Comparison of ENCODE assay signal across 17 mouse cellular contexts in genomic region chr3:98389305-98389704, GRCm38 (mm10). TPM values are rescaled to one million over a fixed set of nuclear protein-coding genes. Genes with fewer than 3 reads are reported as not detected.
DNase-seq lines count a peak whose midpoint lies in the region; ATAC-seq and TF ChIP-seq lines count a peak whose summit lies in the region.
"Had no signal": no experiment of that assay in that cellular context is flagged by ENCODE, and none has a peak within 500 bp of the region (broad histone marks: within the 10 kb centered on the region; RNA-seq: fewer than 3 reads in every experiment).

No protein-coding gene starts in this region.

- WGBS in heart, embryonic 13.5 days, result 53% methylated on average over 3 of the region's 3 CpGs
- WGBS in kidney, postnatal 0 days, result 36% methylated on average over 3 of the region's 3 CpGs
- 63% methylated on average over 3 of the region's 3 CpGs for WGBS in forebrain, embryonic 15.5 days

- peak overlapping the region; percentile 65; the same call in 1 of the 2 replicates for H3K27ac ChIP-seq in heart, embryonic 13.5 days (replicated peaks)
- H3K27ac ChIP-seq in kidney, postnatal 0 days, result no peak overlapping the region
- H3K27ac ChIP-seq in forebrain, embryonic 15.5 days (replicated peaks), result no peak overlapping the region
- H3K27ac ChIP-seq: intestine, embryonic 15.5 days; lung, embryonic 15.5 days; midbrain, embryonic 13.5 days had no signal

- no peak overlapping the region for H3K9ac ChIP-seq in heart, embryonic 13.5 days
- H3K9ac ChIP-seq in kidney, postnatal 0 days (ENCODE audit: low read depth, low read length), result no peak overlapping the region
- H3K9ac ChIP-seq in forebrain, embryonic 15.5 days (replicated peaks), result no peak overlapping the region
- H3K9ac ChIP-seq: intestine, embryonic 15.5 days; lung, embryonic 15.5 days; midbrain, embryonic 13.5 days had no signal

- peak; percentile 29 to 42 for DNase-seq in cerebellum, postnatal 25 days
- no peak for DNase-seq in cerebellum, adult 8-10 months
- no peak for DNase-seq in heart, postnatal 25 days (ENCODE audit: low spot score)
- DNase-seq in kidney, postnatal 0 days (ENCODE audit: low spot score), result peak; percentile 43
- no peak for DNase-seq in kidney, adult 9 months
- no peak for DNase-seq in spleen, postnatal 4 days (ENCODE audit: low spot score in 2 of 2)
- DNase-seq: B cell, adult 2 months; heart, postnatal 10 days; left cerebral cortex, postnatal 4 days; right cerebral cortex, postnatal 4 days; thymus, adult 18-20 months had no signal

- no peak overlapping the region for H3K4me3 ChIP-seq in heart, embryonic 13.5 days
- H3K4me3 ChIP-seq in kidney, postnatal 0 days (replicated peaks; ENCODE audit: low read depth, low read length), result no peak overlapping the region
- H3K4me3 ChIP-seq in forebrain, embryonic 15.5 days, result no peak overlapping the region
- H3K4me3 ChIP-seq: intestine, embryonic 15.5 days; lung, embryonic 15.5 days; midbrain, embryonic 13.5 days had no signal

- TF ChIP-seq CTCF in kidney, postnatal 0 days (IDR thresholded peaks at IDR 0.05; ENCODE audit: low read depth), result no peak

- H3K4me1 ChIP-seq in heart, embryonic 13.5 days, result peaks cover 42% of the 10 kb centered on the region
- peaks cover 11% of the 10 kb centered on the region for H3K4me1 ChIP-seq in kidney, postnatal 0 days (replicated peaks; ENCODE audit: insufficient read depth, low read length)
- H3K4me1 ChIP-seq in forebrain, embryonic 15.5 days, result peaks cover 12% of the 10 kb centered on the region; the same call in 1 of the 2 replicates

- no peak for ATAC-seq in heart, embryonic 13.5 days (ENCODE audit: extremely low read depth, insufficient number of reproducible peaks, low FRiP score, low TSS enrichment)
- ATAC-seq in kidney, postnatal 0 days (replicated peaks; ENCODE audit: low FRiP score, low read depth), result no peak
- 0 out of 2 replicates have a peak, but pooled peaks have one; percentile 43 for ATAC-seq in forebrain, embryonic 15.5 days (replicated peaks)
- ATAC-seq: intestine, embryonic 15.5 days; midbrain, embryonic 13.5 days had no signal

- H3K27me3 ChIP-seq in heart, embryonic 13.5 days (replicated peaks), result no peaks in the 10 kb centered on the region
- no peaks in the 10 kb centered on the region for H3K27me3 ChIP-seq in kidney, postnatal 0 days (ENCODE audit: insufficient read depth, low read length)
- no peaks in the 10 kb centered on the region for H3K27me3 ChIP-seq in forebrain, embryonic 15.5 days
- H3K27me3 ChIP-seq: intestine, embryonic 15.5 days; lung, embryonic 15.5 days; midbrain, embryonic 13.5 days had no signal

- no peaks in the 10 kb centered on the region for H3K36me3 ChIP-seq in heart, embryonic 13.5 days
- no peaks in the 10 kb centered on the region for H3K36me3 ChIP-seq in kidney, postnatal 0 days (ENCODE audit: insufficient read depth, low read length)
- no peaks in the 10 kb centered on the region for H3K36me3 ChIP-seq in forebrain, embryonic 15.5 days
- H3K36me3 ChIP-seq: intestine, embryonic 15.5 days; lung, embryonic 15.5 days; midbrain, embryonic 13.5 days had no signal

- intact Hi-C loops in heart, postnatal 25 days (cut with DNase I), result no loop called here

- no peak overlapping the region for H3K4me2 ChIP-seq in heart, embryonic 13.5 days
- H3K4me2 ChIP-seq in kidney, postnatal 0 days (ENCODE audit: low read length), result no peak overlapping the region
- no peak overlapping the region for H3K4me2 ChIP-seq in forebrain, embryonic 15.5 days (replicated peaks)
- H3K4me2 ChIP-seq: intestine, embryonic 15.5 days; liver, embryonic 11.5 days; lung, embryonic 15.5 days; midbrain, embryonic 13.5 days had no signal

- H3K9me3 ChIP-seq in heart, embryonic 13.5 days, result no peaks in the 10 kb centered on the region
- H3K9me3 ChIP-seq in kidney, postnatal 0 days (replicated peaks; ENCODE audit: low read length), result no peaks in the 10 kb centered on the region
- H3K9me3 ChIP-seq in forebrain, embryonic 15.5 days, result no peaks in the 10 kb centered on the region
- H3K9me3 ChIP-seq: intestine, embryonic 15.5 days; lung, embryonic 15.5 days; midbrain, embryonic 13.5 days had no signal

RNA-seq across cellular contexts. Expression of gene Zfp697, which starts 7.0 kb away (rescaled TPM):
- polyA plus RNA-seq in heart, embryonic 13.5 days (2015; fragmentation: Nextera tagmentation; extraction: Ambion mirVana), result 7.3 and 8.3 TPM in 2 replicates
- total RNA-seq in heart, postnatal 25 days (2021), result 1 to 10 TPM; 5.6 to 6.8 TPM
- polyA plus RNA-seq in kidney, postnatal 0 days (2015; fragmentation: Nextera tagmentation; extraction: Ambion mirVana), result 19.0 and 19.6 TPM in 2 replicates
- 15.5 and 16.0 TPM in 2 replicates for polyA plus RNA-seq in forebrain, embryonic 15.5 days (2015; fragmentation: Nextera tagmentation; extraction: Ambion mirVana)

RNA-seq across cellular contexts. Expression of gene Phgdh, which starts 49.5 kb away (rescaled TPM):
- polyA plus RNA-seq in heart, embryonic 13.5 days (2015; fragmentation: Nextera tagmentation; extraction: Ambion mirVana), result 102 and 110 TPM in 2 replicates
- total RNA-seq in heart, postnatal 25 days (2021), result 1 to 10 TPM; 2.2 to 3.1 TPM
- polyA plus RNA-seq in kidney, postnatal 0 days (2015; fragmentation: Nextera tagmentation; extraction: Ambion mirVana), result 312 and 339 TPM in 2 replicates
- 188 and 194 TPM in 2 replicates for polyA plus RNA-seq in forebrain, embryonic 15.5 days (2015; fragmentation: Nextera tagmentation; extraction: Ambion mirVana)

Comparison
In these comparisons a context has a peak if more than half of its experiments do, and no peak if none do; other contexts are left out.
1. DNase-seq: peak in cerebellum, postnatal 25 days (2 of 2) and kidney, postnatal 0 days (single experiment); none in cerebellum, adult 8-10 months (single experiment), heart, postnatal 25 days (single experiment), kidney, adult 9 months (single experiment) and spleen, postnatal 4 days (0 of 2).